Mouse (Mus musculus) midbrain, postnatal 0 days (tissue): ENCODE measurements around the gene Arsj. TPM values are rescaled to one million over a fixed set of nuclear protein-coding genes. Genes with fewer than 3 reads are reported as not detected.

Experiments
- ATAC-seq: fragments of 200-750 bp; cut with Nextera tagmentation; 2 replicates; pipeline ENCODE4 v1.8.0; 2017; ENCODE audit warnings: moderate number of reproducible peaks, mild to moderate bottlenecking, moderate TSS enrichment, moderate library complexity; ENCODE audit not compliant: low FRiP score
- DNase-seq: peaks from one replicate; pipeline ENCODE4 v3.0.0-alpha.2; 2015; ENCODE audit warnings: low spot score
- H3K27ac ChIP-seq: fragments of 300-500 bp; sonication (generic); 2 replicates; pipeline ENCODE4 v1.5.1; 2014; ENCODE audit warnings: low read depth, mild to moderate bottlenecking, low read length, mixed read lengths
- H3K27me3 ChIP-seq: fragments of 300-500 bp; sonication (generic); 2 replicates; pipeline ENCODE4 v1.6.1; 2014; ENCODE audit warnings: low read length, control low read depth, mixed read lengths; ENCODE audit not compliant: insufficient read depth
- H3K36me3 ChIP-seq: fragments of 300-500 bp; sonication (generic); 2 replicates; pipeline ENCODE4 v1.6.1; 2014; ENCODE audit warnings: low read length, control low read depth, mixed read lengths; ENCODE audit not compliant: insufficient read depth
- H3K4me1 ChIP-seq: fragments of 300-500 bp; sonication (generic); 2 replicates; pipeline ENCODE4 v1.6.1; 2014; ENCODE audit warnings: mild to moderate bottlenecking, control low read depth, antibody characterized with exemption, low read length, mixed read lengths; ENCODE audit not compliant: insufficient read depth
- H3K4me2 ChIP-seq: fragments of 300-500 bp; sonication (generic); 2 replicates; pipeline ENCODE4 v1.6.1; 2014; ENCODE audit warnings: low read depth, mild to moderate bottlenecking, low read length, mixed read lengths; ENCODE audit not compliant: poor library complexity, severe bottlenecking
- H3K4me3 ChIP-seq: fragments of 300-500 bp; sonication (generic); 2 replicates; pipeline ENCODE4 v1.5.1; 2014; ENCODE audit warnings: low read depth, mild to moderate bottlenecking, low read length, moderate library complexity
- H3K9ac ChIP-seq: fragments of 300-500 bp; sonication (generic); replicated peaks from 2 replicates; pipeline ENCODE4 v1.6.1; 2014; ENCODE audit warnings: mild to moderate bottlenecking, low read length, moderate library complexity, mixed read lengths; ENCODE audit not compliant: poor library complexity, severe bottlenecking
- H3K9me3 ChIP-seq: fragments of 300-500 bp; sonication (generic); 2 replicates; pipeline ENCODE4 v1.6.1; 2016; ENCODE audit warnings: low read length, control low read depth
- CTCF ChIP-seq: IDR thresholded peaks from 2 replicates; pipeline ENCODE4 v1.5.1; 2016; ENCODE audit warnings: antibody characterized with exemption, mild to moderate bottlenecking
- WGBS: fragments of 180-500 bp; shearing (Covaris S2); extraction: QIAGEN DNeasy Blood & Tissue Kit; methylation state at CpG from one replicate; pipeline ENCODE4 v1.1.7; 2014; 5-methylcytosine and 5-hydroxymethylcytosine counted together
- polyA plus RNA-seq: library from polyadenylated mRNA; unstranded; fragments of >200 nt; fragmentation: Nextera tagmentation; extraction: Ambion mirVana; gene quantifications from 2 replicates; pipeline ENCODE4 v1.2.1, GENCODE M21; 2015
- total RNA-seq: library from RNA; depleted of rRNA; stranded (reverse); fragments of >200 nt; gene quantifications from 2 replicates; pipeline ENCODE4 v1.2.3, GENCODE M21; 2014

Arsj gene
- total and polyA plus RNA-seq, 2 experiments from 2014 or later = 0.47 to 1.2 TPM

DNA sequence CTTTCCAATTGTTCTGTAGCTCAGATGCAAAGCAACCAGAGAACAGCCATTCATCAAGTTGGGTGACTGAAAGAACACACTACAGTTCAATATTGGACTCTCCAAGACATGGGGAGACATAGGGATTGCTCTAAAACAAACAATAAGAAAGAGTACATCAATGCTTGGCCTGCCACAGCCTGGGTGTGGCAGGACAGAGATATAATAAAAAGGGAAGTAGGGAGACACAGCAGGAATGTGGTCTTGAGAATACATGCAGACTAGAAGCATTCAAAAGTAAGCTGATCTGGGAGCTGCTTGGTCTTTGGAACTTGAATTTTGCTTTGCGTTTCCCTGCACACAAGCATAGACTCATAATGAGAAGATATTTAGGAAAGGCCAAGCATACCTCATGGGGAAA lies 18.7 kb upstream of the Arsj start:
- no peak for DNase-seq
- H3K4me3 ChIP-seq = no peak overlapping the region
- TF ChIP-seq CTCF = no peak
- no peak overlapping the region for H3K9ac ChIP-seq
- no peaks in the 10 kb centered on the region for H3K9me3 ChIP-seq
- H3K27ac ChIP-seq = no peak overlapping the region
- H3K36me3 ChIP-seq = no peaks in the 10 kb centered on the region
- no peak overlapping the region for H3K4me2 ChIP-seq
- 95% methylated on average over 1 of the region's 1 CpGs for WGBS
- H3K27me3 ChIP-seq = no peaks in the 10 kb centered on the region
- H3K4me1 ChIP-seq = no peaks in the 10 kb centered on the region
- no peak for ATAC-seq

DNA sequence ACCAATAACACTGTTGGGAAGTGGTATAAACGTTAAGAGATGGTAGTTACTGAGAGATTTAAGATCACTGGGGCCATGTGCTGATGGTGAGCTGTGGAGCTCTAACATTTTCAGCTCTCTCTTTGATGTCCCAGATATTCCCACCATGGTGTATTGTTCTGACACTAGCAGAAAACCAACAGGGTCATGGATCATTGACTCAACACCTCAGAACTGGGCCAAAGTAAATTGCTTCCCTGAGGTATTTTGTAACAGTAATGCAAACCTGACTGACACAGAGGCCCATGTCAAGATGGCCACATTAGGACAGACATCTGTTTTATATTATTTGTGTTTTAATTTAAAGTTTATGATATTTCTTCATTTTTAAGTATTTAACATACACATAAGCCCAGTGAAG lies 3.7 kb upstream of the Arsj start:
- no peak overlapping the region for H3K27ac ChIP-seq

DNA sequence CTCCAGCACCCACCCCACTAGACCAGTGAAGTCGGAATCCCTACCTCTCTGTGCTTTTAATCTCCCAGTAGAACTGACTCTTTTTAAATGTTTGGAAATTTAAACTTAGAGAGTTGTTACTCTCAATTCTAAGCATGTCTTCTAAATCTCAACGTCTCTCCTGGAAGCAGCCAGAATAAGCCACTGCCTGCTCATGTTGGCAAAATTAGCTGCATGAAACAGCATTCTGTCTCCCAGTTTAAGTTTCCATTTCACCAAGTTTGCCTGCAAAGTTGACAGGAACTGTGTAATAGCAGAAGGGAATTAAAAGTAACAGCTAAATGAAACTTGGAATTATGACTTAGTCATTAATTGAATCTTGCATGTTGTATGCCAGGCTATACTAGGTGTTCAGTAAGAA lies 1.1 kb upstream of the Arsj start:
- WGBS = 83% methylated on average over 2 of the region's 2 CpGs
- Histone ChIP-seq H3K9me3 (no peaks in the 10 kb centered on the region), H3K36me3 (no peaks in the 10 kb centered on the region), H3K9ac (no peak overlapping the region), H3K4me1 (peaks cover 3% of the 10 kb centered on the region; the same call in 1 of the 2 replicates), H3K27ac (no peak overlapping the region), H3K4me2 (no peak overlapping the region), H3K4me3 (no peak overlapping the region), H3K27me3 (no peaks in the 10 kb centered on the region)
- TF ChIP-seq CTCF = no peak
- ATAC-seq (no peak), DNase-seq (no peak)

More for the DNA sequence above, 3.7 kb upstream of the Arsj start:
- Histone ChIP-seq H3K36me3 (no peaks in the 10 kb centered on the region), H3K4me1 (peaks cover 3% of the 10 kb centered on the region; the same call in 1 of the 2 replicates), H3K9ac (no peak overlapping the region), H3K9me3 (no peaks in the 10 kb centered on the region), H3K4me2 (no peak overlapping the region), H3K4me3 (no peak overlapping the region), H3K27me3 (no peaks in the 10 kb centered on the region)
- WGBS = 55% methylated on average over 1 of the region's 1 CpGs
- DNase-seq = no peak
- no peak for TF ChIP-seq CTCF
- no peak for ATAC-seq

DNA sequence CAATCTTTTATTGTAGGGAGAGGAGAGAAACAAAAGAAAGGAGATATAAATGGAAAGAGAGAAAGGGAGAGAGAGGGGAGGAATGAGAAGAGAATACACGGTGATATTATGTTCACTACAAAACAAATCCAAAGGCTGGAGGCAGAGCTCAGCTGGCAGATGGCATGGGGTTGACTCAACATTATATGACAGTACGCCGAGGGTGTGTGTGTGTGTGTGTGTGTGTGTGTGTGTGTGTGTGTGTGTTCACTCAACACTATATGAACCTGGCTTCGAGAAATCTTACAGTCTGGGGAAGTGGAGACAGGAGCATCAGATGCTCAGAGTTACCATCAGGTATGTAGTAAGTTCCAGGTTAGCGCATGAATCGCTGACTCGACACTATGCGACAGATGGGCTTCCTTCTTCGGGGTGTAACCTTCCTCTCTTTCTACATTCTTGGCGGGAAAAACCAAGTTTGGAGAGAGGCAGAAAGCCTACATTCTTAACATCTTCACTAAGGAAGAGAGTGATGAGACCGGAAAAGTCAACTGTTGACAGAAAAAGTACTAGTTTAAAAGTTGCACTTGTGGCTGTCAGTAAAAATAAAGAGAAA lies 456 bp upstream of the Arsj start:
- Histone ChIP-seq H3K27ac (no peak overlapping the region), H3K4me3 (no peak overlapping the region), H3K36me3 (no peaks in the 10 kb centered on the region), H3K9me3 (no peaks in the 10 kb centered on the region), H3K9ac (no peak overlapping the region), H3K4me2 (peak overlapping the region; percentile 91), H3K4me1 (peaks cover 3% of the 10 kb centered on the region; the same call in 1 of the 2 replicates), H3K27me3 (no peaks in the 10 kb centered on the region)
- 0 out of 2 replicates have a peak, but pooled peaks have one; percentile 31 for ATAC-seq
- DNase-seq = peak; percentile 21
- no peak for TF ChIP-seq CTCF
- WGBS = 86% methylated on average over 11 of the region's 11 CpGs

DNA sequence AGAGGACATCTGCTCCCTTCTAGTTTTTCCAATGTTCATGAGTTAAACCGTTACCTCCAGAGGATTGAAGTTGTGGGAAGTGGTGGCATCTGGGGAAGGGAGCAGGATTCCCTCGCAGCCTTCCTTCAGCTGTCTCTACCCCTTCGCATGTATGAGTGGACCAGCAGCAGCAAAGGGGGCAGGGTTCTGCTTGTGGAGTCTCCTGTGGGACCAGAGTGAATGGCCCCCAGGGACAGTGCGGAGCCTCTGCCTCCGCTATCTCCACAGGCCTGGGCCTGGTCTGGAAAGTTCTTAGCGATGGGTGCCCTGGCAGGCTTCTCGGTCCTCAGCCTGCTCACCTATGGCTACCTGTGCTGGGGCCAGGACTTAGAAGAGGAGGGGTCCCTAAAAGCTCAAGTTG lies 1.1 kb downstream of the Arsj start:
- H3K4me2 ChIP-seq = 0 out of 2 replicates have a peak overlapping the region, but pooled peaks have one; percentile 91
- ATAC-seq = no peak

DNA sequence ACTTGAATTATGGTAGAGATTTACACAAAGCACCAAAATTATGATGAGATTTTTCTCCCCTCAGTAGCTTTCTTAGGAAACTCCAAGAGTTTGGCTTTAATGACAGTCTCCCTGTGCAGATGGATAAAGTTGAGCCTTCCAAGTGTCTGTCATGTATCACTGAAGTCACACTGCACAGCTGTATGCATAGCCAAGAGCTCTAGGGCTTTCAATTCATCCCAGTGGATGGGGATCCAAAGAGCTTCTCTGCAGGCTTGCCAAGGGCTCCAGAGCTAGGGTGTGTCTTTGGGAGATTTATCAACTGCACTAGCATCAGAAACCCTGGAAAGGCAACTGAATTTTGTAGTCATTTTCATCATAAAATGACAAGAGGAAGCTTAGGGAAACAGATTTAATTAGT lies 7.1 kb downstream of the Arsj start:
- no peak overlapping the region for H3K27ac ChIP-seq
- no peak for ATAC-seq
- no peaks in the 10 kb centered on the region for H3K9me3 ChIP-seq
- H3K4me2 ChIP-seq = no peak overlapping the region
- H3K27me3 ChIP-seq = no peaks in the 10 kb centered on the region
- no peak overlapping the region for H3K4me3 ChIP-seq
- TF ChIP-seq CTCF = no peak
- no peak for DNase-seq
- no peaks in the 10 kb centered on the region for H3K36me3 ChIP-seq
- no peak overlapping the region for H3K9ac ChIP-seq
- H3K4me1 ChIP-seq = no peaks in the 10 kb centered on the region

More for the DNA sequence above, 1.1 kb downstream of the Arsj start:
- 87% methylated on average over 7 of the region's 7 CpGs for WGBS
- H3K27me3 ChIP-seq = no peaks in the 10 kb centered on the region
- H3K27ac ChIP-seq = no peak overlapping the region
- H3K4me3 ChIP-seq = no peak overlapping the region
- TF ChIP-seq CTCF = no peak
- no peaks in the 10 kb centered on the region for H3K36me3 ChIP-seq
- no peak overlapping the region for H3K9ac ChIP-seq
- H3K4me1 ChIP-seq = peaks cover 3% of the 10 kb centered on the region; the same call in 1 of the 2 replicates
- no peaks in the 10 kb centered on the region for H3K9me3 ChIP-seq
- no peak for DNase-seq
